Mouse (Mus musculus): ENCODE results near the gene Hrk.

Gene Hrk

DNA sequence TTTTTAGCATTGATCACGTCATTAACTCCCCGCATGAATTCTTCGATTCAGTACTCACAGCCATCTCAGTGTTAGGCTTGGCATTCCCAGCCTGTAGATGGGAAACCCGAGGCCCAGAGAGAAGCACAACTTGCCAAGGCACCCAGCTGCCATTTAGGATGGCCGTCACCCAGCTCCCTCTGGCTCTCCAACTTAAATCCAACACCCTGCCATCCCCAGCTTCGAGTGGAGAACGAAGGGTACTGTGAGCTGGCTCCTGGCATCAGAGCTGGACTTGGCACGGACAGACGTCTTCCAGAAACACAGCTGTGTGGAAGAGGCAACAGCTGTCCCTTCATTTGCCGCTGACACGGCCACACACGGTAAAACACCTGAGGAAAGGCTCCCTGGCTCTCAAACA lies at the start of gene Hrk:
TSS of gene Hrk (plus strand) at position 68 of the 400 bp plus-strand sequence.
- DNase-seq (ENCODE audit: low read depth, low spot score), result no peak

DNA sequence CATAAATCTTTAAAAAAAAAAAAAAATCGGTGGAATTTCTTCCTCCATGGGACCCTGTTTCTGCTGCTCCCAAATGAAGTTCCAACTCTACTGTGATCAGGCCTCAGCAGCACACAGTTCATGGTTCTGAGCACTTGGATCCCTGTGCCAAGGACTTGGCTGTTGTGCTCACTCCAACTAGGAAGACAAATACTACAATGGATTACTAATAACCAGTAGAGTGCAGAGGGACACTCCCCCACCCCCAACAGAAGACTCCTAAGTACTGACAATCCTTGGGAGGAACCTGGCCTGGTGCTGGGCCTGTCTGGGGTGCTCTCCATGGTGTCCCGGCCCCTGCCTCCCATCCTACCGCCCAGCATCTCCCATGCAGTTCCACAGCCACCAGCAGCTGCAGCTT lies 46.1 kb upstream of the Hrk start:
- no peak for DNase-seq (ENCODE audit: low read depth, low spot score)

DNA sequence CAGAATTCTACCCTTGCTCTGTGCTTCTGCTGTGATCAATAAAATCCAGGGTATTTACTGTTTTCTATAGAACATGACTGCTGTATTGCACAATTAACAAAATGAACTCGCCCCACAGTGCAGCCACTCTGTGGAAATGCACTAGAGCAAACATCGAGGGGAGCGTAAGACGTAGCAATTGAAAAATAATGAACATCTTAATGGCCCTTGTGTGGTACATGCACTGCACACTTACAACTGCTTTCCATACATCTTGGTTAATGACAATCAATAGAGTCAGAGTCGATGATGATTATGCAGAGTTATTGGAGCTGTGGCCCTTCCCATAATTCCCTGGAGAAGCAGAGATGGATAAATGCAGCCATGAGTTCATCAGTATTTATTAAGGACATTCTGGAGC lies 45.5 kb upstream of the Hrk start:
- DNase-seq (ENCODE audit: low read depth, low spot score), result no peak

DNA sequence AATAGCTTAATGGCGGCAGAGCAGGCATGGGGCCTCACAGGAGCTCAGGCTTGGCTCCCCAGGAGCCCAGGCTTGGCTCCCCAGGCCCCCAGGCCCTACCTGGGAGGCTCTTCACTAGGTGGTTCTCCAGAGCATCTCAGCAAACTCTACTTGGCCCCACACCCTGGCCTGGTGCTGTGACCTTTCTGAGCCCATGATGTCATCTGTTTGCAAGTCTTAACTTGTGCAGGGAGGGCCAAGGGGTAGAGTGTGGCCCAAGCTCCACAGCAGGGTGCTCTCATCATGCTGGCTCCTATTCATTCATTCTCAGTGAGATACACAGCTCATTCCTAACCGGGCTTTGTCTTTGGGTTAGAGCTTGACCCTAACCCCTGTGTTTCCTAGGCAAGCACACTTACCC lies 43.8 kb upstream of the Hrk start:
- DNase-seq (ENCODE audit: low read depth, low spot score), result no peak

DNA sequence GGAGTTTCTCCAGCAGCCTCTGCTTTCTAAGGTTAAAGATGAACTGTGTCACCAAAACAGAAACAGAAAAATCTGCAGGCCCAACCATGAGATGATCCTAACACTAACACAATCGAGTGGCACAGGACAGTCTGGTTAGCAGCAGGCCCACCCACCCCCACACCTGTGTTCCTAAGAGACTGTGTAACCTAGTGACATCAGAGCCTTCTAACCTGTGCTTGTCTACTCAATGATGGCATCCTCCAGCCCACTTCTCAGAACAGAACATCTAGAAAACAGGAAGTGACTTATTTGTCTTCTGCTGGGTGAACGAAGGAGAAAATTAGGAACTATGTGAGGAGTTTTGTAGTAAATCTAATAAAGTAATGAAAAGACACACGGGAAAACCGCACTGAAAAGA lies 42.5 kb upstream of the Hrk start:
- no peak for DNase-seq (ENCODE audit: low read depth, low spot score)

DNA sequence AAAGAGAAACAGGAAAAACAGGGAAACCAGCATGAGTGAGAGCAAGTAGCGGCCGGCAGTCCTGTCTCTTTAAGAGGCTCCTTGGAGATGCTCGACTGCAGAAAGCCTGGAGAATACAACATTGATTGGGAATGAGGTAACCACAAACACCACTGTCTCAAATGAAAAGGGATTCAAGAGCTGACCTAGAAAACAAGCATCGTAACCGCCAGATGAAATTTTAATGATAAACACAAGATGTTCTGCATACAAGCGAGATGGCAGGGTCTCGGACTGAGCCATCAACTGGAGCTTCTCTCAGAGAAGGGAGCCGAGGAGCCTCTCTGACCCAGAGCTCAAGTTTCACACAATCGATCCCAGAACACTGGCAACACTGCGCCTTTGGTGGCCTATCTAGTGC lies 41.4 kb upstream of the Hrk start:
- DNase-seq (ENCODE audit: low read depth, low spot score), result no peak

DNA sequence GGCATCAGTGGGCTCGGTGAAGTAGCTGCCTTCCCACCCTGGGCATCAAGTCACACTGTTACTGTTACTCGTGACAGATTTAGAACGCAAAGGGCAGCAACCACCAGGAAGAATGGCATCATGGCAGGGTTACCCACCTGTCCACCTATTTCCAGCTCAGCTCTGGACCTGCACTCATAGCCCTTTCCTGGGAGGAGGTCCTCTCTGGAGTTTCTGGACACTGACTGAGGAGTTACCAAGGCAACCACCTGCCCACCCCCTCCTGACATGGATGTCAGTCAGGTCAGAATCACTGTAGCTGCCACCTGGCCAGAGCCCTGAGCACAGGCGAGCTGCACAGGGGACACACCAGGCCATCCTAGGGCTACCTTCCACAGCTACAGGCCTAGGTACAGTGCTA lies 37.8 kb upstream of the Hrk start:
- DNase-seq (ENCODE audit: low read depth, low spot score), result no peak

DNA sequence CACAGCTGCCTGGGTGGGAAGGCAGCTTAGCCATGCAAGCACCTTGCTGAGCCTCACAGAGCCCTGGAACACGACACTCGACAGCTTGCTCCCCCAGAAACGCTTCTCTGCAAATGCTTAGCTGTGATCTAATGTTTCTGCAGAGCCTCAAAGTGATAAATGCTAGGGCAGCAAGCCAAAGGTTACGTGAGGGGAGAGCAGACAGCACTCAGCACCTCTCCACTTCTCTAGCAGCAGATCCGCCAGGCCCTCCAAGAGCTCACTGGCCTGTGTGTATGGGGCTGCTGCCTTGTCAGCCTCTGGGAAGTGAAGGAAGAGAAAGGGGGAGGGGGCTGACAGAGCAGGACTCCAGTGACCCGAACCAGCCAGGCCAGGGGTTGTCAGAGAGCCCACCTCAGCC lies 36.2 kb upstream of the Hrk start:
- DNase-seq (ENCODE audit: low read depth, low spot score), result no peak

DNA sequence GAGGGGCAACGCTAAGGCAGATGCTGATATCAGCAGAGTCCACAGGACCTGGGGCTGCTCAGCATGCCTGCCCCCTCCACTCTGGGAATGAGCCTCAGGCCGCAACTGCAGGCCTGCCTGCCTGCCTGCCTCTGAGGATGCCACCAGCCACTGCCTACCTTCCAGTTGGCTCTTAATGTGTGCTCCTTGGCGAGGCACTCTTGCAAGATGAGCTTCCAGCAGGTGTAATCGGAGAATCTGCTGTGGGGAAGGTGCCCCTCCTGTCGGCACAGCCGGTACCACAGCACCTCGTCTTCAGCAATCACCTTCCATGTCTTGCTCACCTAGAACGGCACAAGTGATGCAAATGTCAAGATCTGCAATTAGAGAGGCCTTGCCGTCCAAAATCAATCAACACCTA lies 35.8 kb upstream of the Hrk start:
- no peak for DNase-seq (ENCODE audit: low read depth, low spot score)

DNA sequence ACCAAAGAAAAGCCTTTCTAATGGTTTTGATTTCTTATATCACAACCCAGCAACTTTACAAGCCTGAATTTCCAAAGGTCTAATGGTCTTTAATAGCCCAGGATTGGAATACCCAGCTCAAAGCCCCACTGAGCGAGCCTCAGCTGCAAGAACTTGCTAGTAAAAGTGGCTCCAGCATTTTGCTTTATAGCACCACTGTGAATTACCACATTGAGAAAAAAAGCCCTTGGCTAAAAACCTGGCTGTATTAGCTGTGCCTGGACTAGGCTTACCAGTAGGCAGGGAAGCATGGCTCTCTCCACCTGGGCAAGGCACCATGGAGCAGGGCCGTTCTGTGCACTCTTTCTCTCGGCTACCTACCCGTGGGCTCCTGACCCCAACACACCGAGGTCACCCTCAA lies 28.1 kb upstream of the Hrk start:
- DNase-seq (ENCODE audit: low read depth, low spot score), result no peak

DNA sequence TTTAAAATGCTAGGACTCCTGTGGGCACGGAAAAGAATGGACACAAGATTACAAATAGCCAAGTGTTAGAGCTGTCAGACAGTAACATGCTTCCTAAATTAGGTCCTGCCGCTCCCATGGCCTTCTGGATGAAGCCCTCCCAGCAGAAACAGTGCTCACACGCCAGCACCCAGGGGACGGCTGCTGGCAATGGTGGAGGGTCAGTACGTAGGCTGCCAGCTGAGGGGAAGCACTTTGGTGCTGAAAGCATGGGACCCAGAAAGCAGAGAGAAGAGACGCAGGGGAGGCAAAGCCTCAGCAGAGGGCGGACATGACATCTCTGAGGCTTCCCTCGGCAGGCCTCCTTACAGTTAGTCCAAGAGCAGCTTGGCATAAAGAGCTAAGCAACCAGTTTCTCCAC lies 24.8 kb upstream of the Hrk start:
- no peak for DNase-seq (ENCODE audit: low read depth, low spot score)

DNA sequence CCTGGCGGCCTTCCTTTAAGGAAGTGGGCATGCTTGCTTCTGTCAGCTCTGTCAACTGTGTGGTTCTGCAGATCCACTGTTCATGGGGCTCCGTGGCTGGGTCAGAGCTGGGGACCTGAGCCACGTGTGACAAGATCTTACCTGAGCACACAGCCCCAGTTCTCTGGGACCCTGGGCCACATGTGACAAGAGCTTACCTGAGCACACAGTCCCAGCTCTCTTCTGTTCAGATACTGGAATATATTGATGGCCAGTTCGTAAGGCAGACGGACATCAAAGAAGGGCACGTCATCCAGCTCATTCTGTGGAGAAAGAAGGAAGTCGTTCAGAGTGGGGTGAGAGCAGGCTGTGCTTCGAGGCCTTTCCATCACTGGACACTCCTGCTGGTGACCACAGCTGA lies 22.0 kb upstream of the Hrk start:
- no peak for DNase-seq (ENCODE audit: low read depth, low spot score)

DNA sequence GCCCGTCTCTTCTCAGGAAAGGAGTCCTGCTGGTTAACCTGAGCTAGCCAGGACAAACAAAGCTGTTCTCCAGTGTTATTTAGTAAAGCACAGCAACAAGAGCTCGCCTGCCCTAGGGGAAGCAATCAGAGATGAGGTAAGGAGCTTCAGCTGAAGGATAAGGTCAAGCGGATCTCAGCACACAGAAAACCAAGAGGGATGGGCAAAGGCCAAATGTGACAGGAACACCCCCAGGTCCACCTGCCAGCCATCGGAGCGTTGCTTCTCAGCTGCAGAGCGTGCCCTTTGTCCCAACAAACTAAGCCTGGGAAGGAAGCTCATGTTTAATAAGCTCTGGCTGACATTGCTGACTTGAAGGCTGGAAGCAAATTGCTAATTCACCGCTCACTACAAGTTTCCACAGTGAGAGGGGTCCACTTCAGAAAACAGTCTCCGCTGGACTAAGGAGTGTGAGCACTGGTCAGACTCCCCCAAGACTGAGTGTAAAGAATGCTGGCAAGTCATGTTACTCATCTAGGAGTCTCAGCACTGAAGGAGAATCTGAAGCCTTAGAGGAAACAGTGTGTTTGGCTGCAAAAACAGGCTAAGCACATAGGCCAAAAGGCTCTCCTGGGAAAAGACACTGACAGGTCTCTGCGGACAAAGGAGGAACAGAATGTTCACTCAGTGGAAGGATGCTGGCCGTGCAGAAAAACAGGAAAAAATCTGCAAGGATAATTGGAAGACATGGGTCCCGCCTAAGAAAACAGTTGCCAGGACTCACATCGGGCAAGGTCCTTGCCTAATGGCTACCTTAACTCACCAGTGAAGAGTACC lies 21.0 kb upstream of the Hrk start:
- no peak for DNase-seq (ENCODE audit: low read depth, low spot score)

DNA sequence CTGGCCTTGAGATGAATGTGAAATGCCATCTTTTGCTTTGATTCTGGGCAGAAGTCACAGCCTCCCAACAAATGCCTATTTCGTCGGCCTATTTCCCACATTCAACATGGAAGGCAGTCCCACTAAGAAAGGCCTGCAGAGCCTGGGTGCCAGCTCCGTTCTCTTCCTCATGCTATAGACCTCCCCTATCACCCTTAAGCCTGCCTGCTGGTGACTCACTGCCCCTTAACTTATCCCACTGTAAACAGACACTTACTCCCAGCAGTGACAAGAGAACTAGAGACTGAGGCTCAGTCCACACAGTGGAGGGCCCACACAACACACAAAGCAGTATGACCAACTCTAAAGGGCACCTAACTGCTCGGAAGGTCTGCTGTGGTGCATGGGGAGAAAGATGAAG lies 20.1 kb upstream of the Hrk start:
- no peak for DNase-seq (ENCODE audit: low read depth, low spot score)

DNA sequence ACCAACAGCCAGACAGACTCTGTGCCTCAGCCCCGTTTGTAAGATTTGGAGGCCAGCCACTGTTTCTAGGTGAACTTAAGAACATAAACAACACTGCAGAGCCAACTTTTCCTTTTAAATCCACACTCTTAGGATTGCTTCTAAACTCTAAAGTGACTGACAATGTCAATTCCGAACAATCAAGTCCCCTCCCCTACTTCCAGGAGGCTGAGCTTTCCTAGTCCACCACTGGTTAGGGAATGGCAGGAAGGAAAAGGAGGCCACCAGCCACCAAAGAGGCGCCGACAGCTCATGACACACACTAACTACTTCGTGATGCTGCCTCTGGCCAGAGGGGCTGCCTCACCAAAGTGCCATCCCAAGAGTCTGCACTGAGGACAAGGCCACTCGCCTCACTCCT lies 19.7 kb upstream of the Hrk start:
- no peak for DNase-seq (ENCODE audit: low read depth, low spot score)

DNA sequence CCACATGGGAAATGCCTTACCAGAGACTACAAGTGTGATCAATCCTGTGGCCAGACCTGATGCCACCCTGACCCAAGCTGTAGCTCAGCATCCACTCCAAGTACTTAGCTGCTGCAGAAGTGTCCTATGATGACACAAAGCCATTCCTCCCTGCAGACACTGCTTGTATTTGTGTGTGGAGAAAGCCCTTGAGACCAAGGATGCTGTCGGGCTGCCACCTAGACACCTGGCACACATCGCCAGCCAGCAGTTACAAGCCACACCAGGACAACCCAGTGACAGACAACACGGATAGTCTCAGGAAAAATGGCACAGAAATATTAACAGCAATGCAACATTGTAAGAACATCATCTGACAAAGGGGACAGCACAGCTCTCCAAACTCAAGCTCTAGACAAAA lies 19.0 kb upstream of the Hrk start:
- no peak for DNase-seq (ENCODE audit: low read depth, low spot score)

DNA sequence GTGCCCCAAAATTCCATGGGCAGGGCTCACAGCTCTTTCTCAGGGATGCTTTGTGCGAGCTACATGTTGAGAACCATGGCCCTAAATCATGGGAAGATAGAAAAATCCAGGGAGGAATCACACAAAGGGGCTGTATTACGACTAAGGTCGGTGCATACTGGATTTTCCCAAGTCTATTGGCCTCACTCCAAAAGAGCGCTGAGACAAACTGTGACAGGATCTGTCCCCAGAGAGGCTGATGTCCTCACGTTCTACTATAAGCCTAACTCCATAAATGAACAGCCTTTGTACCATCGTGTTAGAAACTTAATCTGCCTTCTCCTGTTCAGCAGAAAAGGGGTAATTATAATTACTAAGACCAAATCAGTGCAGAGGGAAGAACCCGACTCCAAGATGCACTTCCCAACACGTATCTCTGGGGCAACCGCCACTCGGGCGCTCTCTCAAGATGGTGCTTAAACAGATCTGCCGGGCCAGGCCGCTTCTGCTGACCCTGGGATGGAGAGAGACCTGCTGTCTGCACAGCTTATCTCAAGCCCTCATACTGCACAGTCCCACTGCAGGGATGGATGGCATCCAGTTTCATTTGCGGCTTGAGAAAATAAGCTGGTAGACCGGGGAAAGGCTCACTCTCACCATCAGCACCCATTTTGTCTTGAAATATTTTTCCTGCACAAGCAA lies 18.3 kb upstream of the Hrk start:
- DNase-seq (ENCODE audit: low read depth, low spot score), result no peak

DNA sequence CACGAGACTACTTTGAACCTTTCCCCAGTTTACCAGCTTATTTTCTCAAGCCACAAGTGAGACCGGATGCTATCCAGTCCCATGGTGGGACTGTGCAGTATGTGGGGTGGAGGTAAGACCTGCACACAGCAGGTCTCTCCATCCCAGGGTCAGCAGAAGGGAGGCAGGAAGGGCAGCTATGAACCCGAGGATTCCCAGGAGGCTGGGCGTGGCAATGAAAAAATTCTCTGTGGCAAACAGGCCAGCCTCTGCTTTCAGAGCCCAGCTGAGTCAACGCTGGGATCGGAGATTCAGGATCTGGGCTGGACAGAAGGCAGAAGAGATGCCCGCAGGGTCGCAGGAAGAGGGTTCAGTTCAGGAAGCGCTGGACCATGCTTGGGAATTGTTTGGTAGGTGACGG lies 17.2 kb upstream of the Hrk start:
- no peak for DNase-seq (ENCODE audit: low read depth, low spot score)

DNA sequence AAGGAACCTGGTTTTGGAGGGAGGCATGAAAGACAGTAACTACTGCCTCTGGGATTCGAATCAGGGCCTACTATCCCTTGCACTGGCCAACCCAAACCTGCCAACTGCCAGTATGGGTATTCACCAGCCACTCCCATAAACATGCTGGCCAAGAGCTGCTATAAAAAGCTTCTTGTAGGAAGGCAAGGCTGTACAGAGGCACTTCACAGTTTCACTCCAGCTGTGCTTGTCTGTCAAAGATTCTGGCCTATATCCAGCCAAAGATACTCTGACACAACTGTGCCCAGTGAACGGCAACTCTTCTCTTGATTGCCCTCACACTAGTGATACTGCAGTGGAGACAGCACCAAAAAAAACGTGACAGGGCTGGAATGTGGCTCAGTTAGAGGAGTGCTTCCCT lies 14.7 kb upstream of the Hrk start:
- DNase-seq (ENCODE audit: low read depth, low spot score), result no peak

DNA sequence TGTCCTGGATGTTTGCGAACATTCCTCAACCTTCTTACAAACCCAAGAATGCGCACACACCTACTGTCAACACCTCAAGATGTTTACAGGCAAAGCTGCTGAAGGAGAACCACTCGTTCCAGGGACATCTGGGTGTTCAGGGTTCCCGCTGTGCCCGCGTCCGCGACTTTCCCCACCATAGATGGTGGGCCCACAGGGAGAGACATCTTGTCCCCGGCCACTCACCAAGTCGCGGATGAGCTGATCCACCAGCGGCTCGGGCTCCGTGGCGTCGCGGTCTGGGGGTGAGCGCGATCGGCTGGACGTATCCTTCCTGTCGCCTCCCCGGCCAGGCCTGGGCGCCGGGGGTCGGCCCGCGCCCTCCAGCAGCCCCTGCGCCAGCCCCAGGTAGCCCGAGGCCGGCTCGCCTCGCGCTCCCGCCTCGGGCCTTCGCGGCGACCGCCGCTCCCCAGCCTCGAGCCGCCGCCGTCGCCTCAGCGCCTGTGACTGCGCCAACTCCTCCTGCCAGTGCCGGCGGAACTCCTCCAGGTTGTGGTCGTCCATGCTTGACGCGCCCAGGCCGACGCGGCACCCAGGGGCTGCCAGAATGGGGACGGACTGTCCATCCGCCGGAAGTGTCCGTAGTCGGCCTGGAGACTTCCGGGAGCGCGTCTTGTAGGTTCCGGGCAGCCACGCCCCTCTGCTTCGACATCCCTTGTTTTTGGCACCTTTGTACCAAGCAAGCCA lies 9.4 kb upstream of the Hrk start, which contains the start of gene Fbxw8:
TSS of gene Fbxw8 (minus strand) at position 626 of the 726 bp plus-strand sequence.
- peak; percentile 58 for DNase-seq (ENCODE audit: low read depth, low spot score)

DNA sequence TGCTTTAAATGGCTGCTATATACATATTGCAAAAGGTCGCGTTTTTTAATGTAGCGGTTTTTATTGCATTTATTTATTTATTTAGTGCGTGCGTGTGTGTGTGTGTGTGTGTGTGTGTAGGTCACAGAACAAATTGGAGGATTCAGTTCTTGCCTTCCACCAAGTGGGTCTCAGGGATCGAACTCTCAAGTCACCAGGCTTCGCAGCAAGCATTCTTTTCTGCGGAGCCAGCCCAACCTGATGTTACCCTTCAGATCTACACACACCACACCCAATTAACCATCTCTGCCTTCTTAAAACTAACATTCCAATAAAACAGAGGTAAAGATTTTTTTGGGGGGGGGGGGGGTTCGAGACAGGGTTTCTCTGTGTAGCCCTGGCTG lies 8.9 kb upstream of the Hrk start:
- DNase-seq (ENCODE audit: low read depth, low spot score), result no peak

DNA sequence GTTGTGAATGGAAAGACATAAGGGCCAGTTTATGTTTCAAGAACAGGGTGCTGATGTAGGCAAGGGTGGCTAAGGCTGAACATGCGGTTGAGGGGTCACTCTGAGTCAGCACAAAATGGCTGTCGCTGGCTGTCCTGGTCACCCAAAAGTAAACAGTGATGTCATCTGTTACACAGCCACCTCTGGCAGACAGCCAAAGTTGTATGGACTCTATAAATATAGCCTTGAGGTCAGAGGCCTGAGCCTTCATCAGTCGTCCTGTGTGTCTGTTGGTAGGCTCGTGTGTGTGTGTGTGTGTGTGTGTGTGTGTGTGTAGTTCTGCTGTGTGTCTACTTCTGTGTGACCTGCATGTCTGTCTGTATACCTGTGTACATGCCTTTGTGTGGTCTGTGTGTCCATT lies 7.5 kb upstream of the Hrk start:
- DNase-seq (ENCODE audit: low read depth, low spot score), result no peak

DNA sequence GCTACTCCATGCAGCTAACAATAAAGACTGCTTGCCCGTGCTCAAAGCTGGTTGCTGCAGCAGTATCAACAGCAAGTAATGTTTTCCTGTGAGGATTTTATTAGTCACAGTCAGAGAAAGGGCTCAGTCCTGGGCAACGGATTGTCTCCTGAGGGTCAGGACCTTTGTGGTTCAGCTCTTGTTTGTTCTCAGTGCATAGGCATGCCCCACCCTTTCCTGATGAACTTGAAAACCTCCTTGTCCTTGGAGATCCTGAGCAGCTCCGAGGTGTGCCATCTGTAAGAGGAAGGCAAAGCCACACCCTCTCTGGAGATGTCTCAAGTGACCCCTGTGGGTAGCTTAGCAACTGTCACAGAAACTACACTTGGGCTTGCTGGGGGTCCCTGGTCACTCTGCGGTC lies 3.8 kb upstream of the Hrk start:
- DNase-seq (ENCODE audit: low read depth, low spot score), result no peak

Measured in WW6 (cell line).